Mouse (Mus musculus) testis, adult 2 months (tissue): ENCODE data around the gene Rfx4.

Experiments
- CTCF ChIP-seq: fragments of 200-500 bp; IDR thresholded peaks from 2 replicates; pipeline ENCODE4 v1.5.1; 2012; ENCODE audit warnings: low read depth, mild to moderate bottlenecking, inconsistent platforms, low read length, moderate library complexity; ENCODE audit not compliant: control insufficient read depth, insufficient read depth, insufficient replicate concordance
- POLR2A ChIP-seq: fragments of 200-500 bp; IDR thresholded peaks from 2 replicates; pipeline ENCODE4 v1.6.1; 2012; ENCODE audit warnings: low read depth, mild to moderate bottlenecking, inconsistent platforms, low read length, moderate library complexity; ENCODE audit not compliant: control insufficient read depth

GRCm38 (mm10) chr10:84838850-84839473 is 83.1 kb downstream of the Rfx4 start:
- TF ChIP-seq CTCF (no peak), POLR2A (no peak)
